Mouse (Mus musculus) liver, adult 2 months (tissue): ENCODE measurements at regions not wholly inside any gene's neighbourhood (a gene's known extent, or its start where the extent isn't known, plus 50 kb on each side); places are given as distances from the start of the nearest gene placed in this dataset.

Experiments used
- CTCF ChIP-seq: fragments of 200-500 bp; IDR thresholded peaks from 2 replicates; pipeline ENCODE4 v1.5.1; 2011; ENCODE audit warnings: low read depth, low read length, control low read depth
- POLR2A ChIP-seq: fragments of 200-500 bp; IDR thresholded peaks from 2 replicates; pipeline ENCODE4 v1.6.1; 2011; ENCODE audit warnings: low read length, control low read depth; ENCODE audit not compliant: insufficient read depth; ENCODE audit errors: extremely low read depth

DNA sequence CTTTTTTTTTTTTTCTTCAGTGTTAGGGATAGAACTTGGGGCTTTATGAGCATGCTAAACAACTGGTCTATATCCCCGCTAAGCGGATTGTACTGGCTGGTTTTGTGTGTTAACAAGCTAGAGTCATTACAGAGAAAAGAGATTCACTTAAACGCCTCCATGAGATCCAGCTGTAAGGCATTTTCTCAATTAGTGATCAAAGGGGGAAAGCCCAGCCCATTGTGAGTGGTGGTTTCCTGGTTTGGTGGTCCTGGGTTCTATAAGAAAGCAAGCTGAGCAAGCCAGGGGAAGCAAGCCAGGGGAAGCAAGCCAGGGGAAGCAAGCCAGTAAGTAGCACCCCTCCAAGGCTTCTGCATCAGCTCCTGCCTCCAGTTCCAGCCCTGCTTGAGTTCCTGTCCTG, 147.9 kb upstream of the 4931429L15Rik start:
- no peak for TF ChIP-seq CTCF
- TF ChIP-seq POLR2A = no peak
